Mouse (Mus musculus): ENCODE measurements around the gene Sult1d1. TPM values are rescaled to one million over a fixed set of nuclear protein-coding genes. Genes with fewer than 3 reads are reported as not detected.
"Not testable (repeated sequence)": the region's sequence is repeated elsewhere in the genome, so short reads cannot be mapped to it uniquely, and the experiment has no call there.

Sult1d1 gene
- total RNA-seq (2015; ENCODE audit: low replicate concordance) (not detected in 2 replicates), total RNA-seq (2017; ENCODE audit: low replicate concordance) (not detected in 2 replicates)

GRCm38 (mm10) chr5:87568845-87569244 is at the start of gene Sult1d1:
Sult1d1 (minus strand) TSS chr5:87569027.
- ATAC-seq (replicated peaks; ENCODE audit: low FRiP score, poor library complexity, severe bottlenecking) = no peak

- ATAC-seq (replicated peaks; ENCODE audit: low FRiP score, poor library complexity, severe bottlenecking) = no peak
These were observed 46.2 kb upstream of the Sult1d1 start for GRCm38 (mm10) chr5:87615128-87615390.

DNA sequence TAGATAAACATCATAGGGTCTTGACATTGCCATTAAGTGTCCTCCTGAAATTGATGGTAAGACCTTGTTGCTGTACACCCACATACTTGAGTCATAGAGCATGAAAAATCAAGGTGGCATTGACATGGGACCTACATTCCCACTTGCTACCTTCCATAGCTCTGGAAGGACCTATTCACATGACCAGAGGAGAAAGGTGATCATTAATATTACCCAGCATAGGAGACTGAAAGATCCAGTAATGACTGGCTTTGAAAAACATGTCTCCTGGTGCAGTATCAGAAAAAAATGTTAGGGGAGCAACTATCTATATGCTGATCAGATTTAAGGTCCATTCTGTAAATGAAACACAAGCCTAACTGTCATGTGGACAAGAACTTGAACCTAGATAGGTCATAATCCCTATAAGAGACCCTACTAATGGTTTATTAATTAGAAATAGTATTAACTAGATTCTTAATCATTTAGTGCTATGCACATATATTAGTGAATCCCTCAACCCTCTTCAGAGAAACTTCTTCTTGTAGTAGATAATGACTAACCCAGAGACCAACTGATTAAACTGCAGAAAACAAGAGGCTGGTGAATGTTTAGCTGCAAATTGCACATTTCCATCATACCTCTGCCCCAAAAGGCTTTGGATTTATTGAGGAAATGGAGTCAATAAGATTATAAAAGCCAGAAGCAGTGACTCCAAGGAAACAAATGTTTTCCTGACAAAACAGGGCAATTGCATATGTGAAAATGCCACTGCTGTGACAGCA is 45.7 kb upstream of the Sult1d1 start:
- ATAC-seq (replicated peaks; ENCODE audit: low FRiP score, poor library complexity, severe bottlenecking) = no peak

GRCm38 (mm10) chr5:87601018-87601417 is 32.2 kb upstream of the Sult1d1 start:
- no peak for ATAC-seq (replicated peaks; ENCODE audit: low FRiP score, poor library complexity, severe bottlenecking)

GRCm38 (mm10) chr5:87597891-87598290 is 29.1 kb upstream of the Sult1d1 start:
- no peak for ATAC-seq (replicated peaks; ENCODE audit: low FRiP score, poor library complexity, severe bottlenecking)

- ATAC-seq (replicated peaks; ENCODE audit: low FRiP score, poor library complexity, severe bottlenecking) = no peak
These were observed 22.7 kb upstream of the Sult1d1 start, which contains the start of gene Sult1e1 for GRCm38 (mm10) chr5:87591494-87591893. Sult1e1 (minus strand) TSS chr5:87591594.

- ATAC-seq (replicated peaks; ENCODE audit: low FRiP score, poor library complexity, severe bottlenecking) = no peak
These were observed 21.1 kb upstream of the Sult1d1 start for GRCm38 (mm10) chr5:87589916-87590315.

DNA sequence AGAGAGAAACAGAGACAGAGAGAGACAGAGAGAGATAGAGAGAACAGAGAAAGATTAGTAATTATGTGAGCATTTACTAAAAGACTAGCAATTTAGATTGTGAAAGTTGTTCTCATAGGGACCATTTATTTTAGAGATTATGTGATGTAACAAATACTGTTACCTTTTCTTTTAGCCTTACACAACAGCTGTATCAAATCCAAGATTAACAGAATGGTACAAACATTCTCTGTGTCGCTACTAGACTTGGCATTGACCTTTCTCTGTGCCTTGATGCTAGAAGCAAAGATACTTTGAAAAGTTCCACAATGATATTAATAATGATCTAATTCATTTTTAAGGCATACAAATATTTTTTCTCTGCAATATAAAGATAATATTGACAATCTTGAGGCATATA is 11.6 kb upstream of the Sult1d1 start:
- no peak for ATAC-seq (replicated peaks; ENCODE audit: low FRiP score, poor library complexity, severe bottlenecking)

DNA sequence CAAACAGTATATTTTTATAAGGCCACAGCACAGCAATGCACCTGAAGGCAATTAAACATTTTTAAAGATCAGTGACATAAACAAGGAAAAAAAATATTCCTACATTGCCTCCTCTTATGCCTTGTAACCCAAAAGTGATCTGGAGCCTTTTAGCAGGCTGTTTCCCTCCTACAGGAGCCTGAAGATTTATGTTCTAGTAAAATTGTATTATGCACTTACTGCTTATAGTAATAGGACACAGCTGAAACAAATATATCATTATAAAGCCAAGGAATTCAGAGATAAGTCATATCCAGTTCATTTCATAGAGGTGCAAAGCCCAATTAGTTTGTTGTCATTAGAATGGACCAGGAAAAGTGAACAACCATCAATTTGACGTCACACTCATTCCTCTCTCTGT is 5.3 kb upstream of the Sult1d1 start:
- no peak for ATAC-seq (replicated peaks; ENCODE audit: low FRiP score, poor library complexity, severe bottlenecking)

DNA sequence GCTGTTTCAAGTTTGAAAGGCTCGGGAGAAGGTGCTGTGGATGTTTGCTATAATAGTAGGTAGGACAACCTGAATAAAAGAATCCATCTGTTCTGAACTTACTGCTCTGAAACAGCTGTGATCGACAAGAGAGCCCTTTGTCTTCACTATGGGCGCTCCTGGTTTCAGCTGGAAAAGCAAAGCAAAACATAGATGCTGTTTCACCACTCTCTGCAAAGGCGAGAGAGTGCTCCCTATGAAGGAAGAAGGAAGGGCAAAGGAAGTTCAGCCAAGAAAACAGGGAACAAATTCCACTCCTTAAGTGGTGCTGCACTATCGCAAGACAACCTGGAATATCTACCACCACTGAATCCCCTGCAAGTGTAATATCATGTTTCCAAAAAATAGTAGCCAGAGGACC is 4.7 kb upstream of the Sult1d1 start:
- no peak for ATAC-seq (replicated peaks; ENCODE audit: low FRiP score, poor library complexity, severe bottlenecking)

DNA sequence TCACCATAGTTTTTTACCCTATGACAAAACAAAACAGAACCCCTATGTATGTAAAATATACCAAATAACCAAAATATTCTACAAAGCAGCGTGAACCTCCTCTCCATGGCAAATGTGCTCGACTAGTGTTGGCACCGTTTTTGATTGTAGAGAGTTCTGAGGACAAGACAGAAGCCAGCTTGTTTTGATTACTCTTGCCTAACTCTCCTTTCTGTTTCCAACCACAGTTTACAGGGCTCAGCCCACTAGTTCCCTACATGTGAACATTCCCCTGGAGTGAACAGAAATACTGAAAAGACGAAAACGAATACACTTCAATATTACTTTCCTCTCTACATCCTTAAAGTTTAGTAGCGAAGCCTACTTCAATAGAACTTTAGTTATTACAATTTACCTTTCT is 4.0 kb upstream of the Sult1d1 start:
- no peak for ATAC-seq (replicated peaks; ENCODE audit: low FRiP score, poor library complexity, severe bottlenecking)

DNA sequence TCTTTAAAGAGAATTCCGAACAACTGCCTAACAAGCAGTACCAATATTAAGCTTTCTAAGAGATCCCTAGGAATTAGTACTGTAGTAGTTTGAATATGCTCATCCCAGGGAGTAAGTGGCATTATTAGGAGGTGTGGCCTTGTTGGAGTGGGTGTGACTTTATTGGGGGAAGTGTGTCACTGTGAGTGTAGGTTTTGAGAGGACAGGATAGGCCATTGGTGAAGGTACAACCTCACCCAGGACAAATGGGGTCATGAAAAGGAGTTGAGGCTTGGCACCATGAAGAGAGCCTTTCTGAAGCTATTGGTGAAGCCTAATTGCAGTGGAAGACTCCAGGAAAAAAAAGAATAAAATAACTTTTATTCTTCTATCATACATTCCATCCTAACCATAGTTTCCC is 1.5 kb downstream of the Sult1d1 start:
- ATAC-seq (replicated peaks; ENCODE audit: low FRiP score, poor library complexity, severe bottlenecking) = no peak

- no peak for ATAC-seq (replicated peaks; ENCODE audit: low FRiP score, poor library complexity, severe bottlenecking)
These were observed 5.9 kb downstream of the Sult1d1 start for GRCm38 (mm10) chr5:87562966-87563365.

DNA sequence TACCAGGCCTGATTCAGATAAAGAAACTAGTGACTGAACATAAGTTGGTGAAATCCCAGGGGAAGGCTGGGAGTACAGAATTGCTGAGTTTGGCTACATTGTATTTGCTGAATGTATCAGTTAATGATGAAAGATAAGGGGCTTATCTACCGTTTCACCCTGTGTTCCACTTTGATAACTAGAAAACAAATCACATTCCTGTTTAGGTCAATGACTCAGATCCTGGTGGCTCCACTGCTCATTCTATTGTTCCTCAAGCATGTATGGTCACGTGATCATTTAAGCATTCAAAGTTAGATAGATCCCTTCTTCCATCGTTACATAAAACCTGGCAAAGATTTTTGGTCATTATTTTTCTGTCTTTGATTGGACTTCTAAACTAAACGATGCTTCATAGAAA is 6.3 kb downstream of the Sult1d1 start:
- no peak for ATAC-seq (replicated peaks; ENCODE audit: low FRiP score, poor library complexity, severe bottlenecking)

DNA sequence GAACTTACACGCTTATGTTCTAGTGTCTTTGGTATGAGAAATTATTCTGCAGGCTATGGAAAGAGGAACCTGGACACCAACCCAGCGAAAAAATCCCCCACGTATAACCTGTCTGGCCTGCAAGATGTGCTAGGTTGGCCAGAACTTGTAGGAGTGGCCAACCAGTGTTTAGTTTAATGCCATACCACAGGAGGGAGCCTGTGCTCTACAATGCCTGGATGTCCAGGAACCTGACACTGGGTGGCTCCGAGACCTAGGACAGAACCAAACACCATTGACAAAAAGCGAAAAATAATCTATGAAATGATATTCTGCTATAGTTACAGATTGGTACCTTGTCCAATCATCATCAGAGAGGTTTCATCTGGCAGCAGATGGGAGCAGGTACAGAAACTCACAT is 8.7 kb downstream of the Sult1d1 start:
- ATAC-seq (replicated peaks; ENCODE audit: low FRiP score, poor library complexity, severe bottlenecking) = no peak

- ATAC-seq (replicated peaks; ENCODE audit: low FRiP score, poor library complexity, severe bottlenecking) = no peak
These were observed 17.9 kb downstream of the Sult1d1 start for GRCm38 (mm10) chr5:87550935-87551334.

GRCm38 (mm10) chr5:87538111-87538510 is 30.7 kb downstream of the Sult1d1 start, which contains the start of gene Sult1b1:
Sult1b1 (minus strand) TSS chr5:87538195.
- no peak for ATAC-seq (replicated peaks; ENCODE audit: low FRiP score, poor library complexity, severe bottlenecking)

DNA sequence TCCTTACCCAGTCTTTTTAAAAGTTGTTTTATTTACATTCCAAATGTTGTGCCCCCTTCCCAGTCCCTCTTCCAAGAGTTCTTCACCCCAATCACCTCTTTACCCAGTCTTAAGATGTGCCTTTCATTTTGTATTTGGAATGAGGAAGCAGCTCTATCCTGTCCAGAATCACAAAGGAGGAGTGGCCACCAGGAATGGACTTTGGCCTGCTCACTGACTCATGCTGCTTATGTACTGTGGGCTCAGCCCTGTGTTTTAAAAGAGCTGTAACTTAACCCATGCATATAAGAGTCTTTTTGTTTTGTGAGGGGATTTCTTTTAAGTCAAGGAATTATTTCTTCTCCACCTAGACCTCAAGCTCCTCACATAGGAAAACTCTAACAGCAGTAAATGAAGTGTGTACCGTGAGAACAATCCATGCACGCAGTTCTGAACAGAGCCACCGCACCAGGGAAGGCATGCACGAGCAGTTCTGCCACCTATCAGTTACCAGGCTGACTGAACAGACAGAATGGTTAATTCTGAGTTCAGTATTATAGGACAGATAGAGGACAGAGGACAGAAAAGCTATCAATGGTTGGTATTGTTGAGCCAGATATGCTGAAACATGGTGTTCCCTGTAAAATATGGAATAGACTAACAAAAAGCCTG is 32.7 kb downstream of the Sult1d1 start:
- ATAC-seq (replicated peaks; ENCODE audit: low FRiP score, poor library complexity, severe bottlenecking) = no peak

DNA sequence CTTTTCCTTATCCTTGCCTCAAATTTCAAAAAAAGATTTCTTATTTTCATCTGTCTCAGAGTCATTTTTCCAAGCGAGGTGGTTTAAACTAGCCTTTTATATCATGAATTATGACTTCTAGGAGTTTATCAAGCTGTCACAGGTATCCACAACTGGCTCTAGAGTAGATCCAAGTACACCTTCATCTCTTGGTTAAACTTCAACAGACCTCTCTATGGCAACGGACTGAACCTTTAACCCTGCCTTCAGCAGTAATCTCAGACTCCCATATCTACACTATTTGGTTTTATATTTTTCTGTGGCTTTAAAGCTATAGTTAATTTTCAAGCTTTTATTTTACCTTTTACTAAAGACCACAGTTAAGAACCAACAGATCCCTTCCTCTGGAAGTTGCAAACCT is 36.5 kb downstream of the Sult1d1 start:
- ATAC-seq (replicated peaks; ENCODE audit: low FRiP score, poor library complexity, severe bottlenecking) = no peak

DNA sequence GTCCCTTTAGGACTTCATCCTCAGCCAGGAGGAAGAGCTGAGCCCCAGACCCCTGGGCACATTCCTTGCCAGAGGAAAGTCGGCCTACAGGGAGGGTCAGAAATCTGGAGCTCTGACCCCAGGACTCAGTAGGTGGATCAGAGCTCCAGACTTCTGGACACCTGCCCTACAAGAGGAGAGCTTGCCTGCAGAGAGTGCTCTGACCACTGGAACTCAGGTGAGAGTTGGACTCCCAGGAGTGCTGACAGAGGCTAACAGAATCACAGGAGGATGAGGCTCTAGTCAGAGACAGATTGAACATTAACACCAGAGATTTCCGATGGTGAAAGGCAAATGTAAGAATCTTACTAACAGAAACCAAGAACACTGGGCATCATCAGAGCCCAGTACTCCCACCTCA is 45.3 kb downstream of the Sult1d1 start:
- ATAC-seq (replicated peaks; ENCODE audit: low FRiP score, poor library complexity, severe bottlenecking) = not testable (repeated sequence)

GRCm38 (mm10) chr5:87505776-87506458 is 62.9 kb downstream of the Sult1d1 start:
- no peak for ATAC-seq (replicated peaks; ENCODE audit: low FRiP score, poor library complexity, severe bottlenecking)

Measured in erythroid progenitor cell, adult 5-6 weeks (primary cell).